Mouse (Mus musculus): ENCODE data around the gene Ndufaf3. TPM values are rescaled to one million over a fixed set of nuclear protein-coding genes. Genes with fewer than 3 reads are reported as not detected.

Ndufaf3 gene
- polyA plus RNA-seq, 1 experiment from 2014 or later, result 77.2 TPM

MicroRNAs encoded within 50 kb of the gene (microRNA counts, 519-probe panel; counts per million panel counts)
- microRNA mmu-miR-191 (2,352 counts per million, percentile 70 among the panel's probes with 10 or more counts), microRNA mmu-miR-425 (2,279 counts per million, percentile 67 among the panel's probes with 10 or more counts)

Small RNAs within 50 kb of the gene (microRNA-seq; reads per million reads assigned to microRNA genes)
- gene Gm24083 (not detected), gene Mir191 (not detected), gene Mir425 (1,071 reads per million, percentile 80 among the genes with 10 or more reads in this experiment)

Other genes starting within 250 kb of the Ndufaf3 start
- gene Gpx1, start 228.5 kb downstream of the Ndufaf3 start, polyA plus RNA-seq (2015; fragmentation: Nextera tagmentation; extraction: Ambion mirVana), result 434 and 456 TPM in 2 replicates
- gene Usp4, start 219.6 kb downstream of the Ndufaf3 start, polyA plus RNA-seq (2015; fragmentation: Nextera tagmentation; extraction: Ambion mirVana), result 126 and 142 TPM in 2 replicates
- 2.3 and 2.5 TPM in 2 replicates for gene 1700102P08Rik, start 174.6 kb downstream of the Ndufaf3 start, polyA plus RNA-seq (2015; fragmentation: Nextera tagmentation; extraction: Ambion mirVana)
- gene Ccdc36, start 138.9 kb downstream of the Ndufaf3 start, polyA plus RNA-seq (2015; fragmentation: Nextera tagmentation; extraction: Ambion mirVana), result 1.7 and 2.6 TPM in 2 replicates
- not detected in 2 replicates for gene BC048562, start 131.0 kb downstream of the Ndufaf3 start, polyA plus RNA-seq (2015; fragmentation: Nextera tagmentation; extraction: Ambion mirVana)
- gene Ccdc71, start 106.9 kb downstream of the Ndufaf3 start, polyA plus RNA-seq (2015; fragmentation: Nextera tagmentation; extraction: Ambion mirVana), result 65.2 and 69.3 TPM in 2 replicates
- 72.6 and 81.0 TPM in 2 replicates for gene Klhdc8b, start 105.9 kb downstream of the Ndufaf3 start, polyA plus RNA-seq (2015; fragmentation: Nextera tagmentation; extraction: Ambion mirVana)
- gene Lamb2, start 87.7 kb downstream of the Ndufaf3 start, polyA plus RNA-seq (2015; fragmentation: Nextera tagmentation; extraction: Ambion mirVana), result 18.6 and 19.3 TPM in 2 replicates
- 68.6 and 71.5 TPM in 2 replicates for gene Usp19, start 76.8 kb downstream of the Ndufaf3 start, polyA plus RNA-seq (2015; fragmentation: Nextera tagmentation; extraction: Ambion mirVana)
- 56.6 and 68.2 TPM in 2 replicates for gene Qars, start 59.7 kb downstream of the Ndufaf3 start, polyA plus RNA-seq (2015; fragmentation: Nextera tagmentation; extraction: Ambion mirVana)
- 119 and 132 TPM in 2 replicates for gene Qrich1, start 50.6 kb downstream of the Ndufaf3 start, polyA plus RNA-seq (2015; fragmentation: Nextera tagmentation; extraction: Ambion mirVana)
- 92.7 and 93.9 TPM in 2 replicates for gene Impdh2, start 7.1 kb downstream of the Ndufaf3 start, polyA plus RNA-seq (2015; fragmentation: Nextera tagmentation; extraction: Ambion mirVana)
- gene Dalrd3, start 2.5 kb upstream of the Ndufaf3 start, polyA plus RNA-seq (2015; fragmentation: Nextera tagmentation; extraction: Ambion mirVana), result 350 and 361 TPM in 2 replicates
- gene Wdr6, start 11.3 kb upstream of the Ndufaf3 start, polyA plus RNA-seq (2015; fragmentation: Nextera tagmentation; extraction: Ambion mirVana), result 420 and 427 TPM in 2 replicates
- gene P4htm, start 30.2 kb upstream of the Ndufaf3 start, polyA plus RNA-seq (2015; fragmentation: Nextera tagmentation; extraction: Ambion mirVana), result 39.2 and 43.1 TPM in 2 replicates
- gene Arih2, start 82.0 kb upstream of the Ndufaf3 start, polyA plus RNA-seq (2015; fragmentation: Nextera tagmentation; extraction: Ambion mirVana), result 48.8 and 50.4 TPM in 2 replicates
- 44.9 and 45.2 TPM in 2 replicates for gene Slc25a20, start 94.7 kb upstream of the Ndufaf3 start, polyA plus RNA-seq (2015; fragmentation: Nextera tagmentation; extraction: Ambion mirVana)
- 57.3 and 69.1 TPM in 2 replicates for gene Prkar2a, start 121.9 kb upstream of the Ndufaf3 start, polyA plus RNA-seq (2015; fragmentation: Nextera tagmentation; extraction: Ambion mirVana)
- 199 and 222 TPM in 2 replicates for gene Ip6k2, start 216.4 kb upstream of the Ndufaf3 start, polyA plus RNA-seq (2015; fragmentation: Nextera tagmentation; extraction: Ambion mirVana)
- gene Nckipsd, start 240.9 kb upstream of the Ndufaf3 start, polyA plus RNA-seq (2015; fragmentation: Nextera tagmentation; extraction: Ambion mirVana), result 33.2 and 51.7 TPM in 2 replicates